Mouse (Mus musculus) intestine, embryonic 15.5 days (tissue): ENCODE measurements around the gene Agt. TPM values are rescaled to one million over a fixed set of nuclear protein-coding genes. Genes with fewer than 3 reads are reported as not detected.

ENCODE experiments used
- ATAC-seq: fragments of 200-750 bp; cut with Nextera tagmentation; 2 replicates; pipeline ENCODE4 v1.8.0; 2017; ENCODE audit warnings: moderate TSS enrichment, moderate library complexity
- H3K27ac ChIP-seq: fragments of 300-500 bp; sonication (generic); 2 replicates; pipeline ENCODE4 v1.5.1; 2015; ENCODE audit warnings: mild to moderate bottlenecking, inconsistent platforms
- H3K27me3 ChIP-seq: fragments of 300-500 bp; sonication (generic); replicated peaks from 2 replicates; pipeline ENCODE4 v1.6.1; 2015; ENCODE audit warnings: inconsistent platforms
- H3K36me3 ChIP-seq: fragments of 300-500 bp; sonication (generic); 2 replicates; pipeline ENCODE4 v1.6.1; 2015; ENCODE audit warnings: inconsistent platforms
- H3K4me1 ChIP-seq: fragments of 300-500 bp; sonication (generic); replicated peaks from 2 replicates; pipeline ENCODE4 v1.6.1; 2015; ENCODE audit warnings: inconsistent platforms
- H3K4me2 ChIP-seq: fragments of 300-500 bp; sonication (generic); replicated peaks from 2 replicates; pipeline ENCODE4 v1.6.1; 2015; ENCODE audit warnings: mild to moderate bottlenecking, inconsistent platforms
- H3K4me3 ChIP-seq: fragments of 300-500 bp; sonication (generic); replicated peaks from 2 replicates; pipeline ENCODE4 v1.5.1; 2015; ENCODE audit warnings: inconsistent platforms
- H3K9ac ChIP-seq: fragments of 300-500 bp; sonication (generic); 2 replicates; pipeline ENCODE4 v1.6.1; 2015; ENCODE audit warnings: inconsistent platforms
- H3K9me3 ChIP-seq: fragments of 300-500 bp; sonication (generic); 2 replicates; pipeline ENCODE4 v1.6.1; 2016; ENCODE audit warnings: inconsistent platforms
- WGBS: fragments of 180-500 bp; shearing (Covaris S2); methylation state at CpG from one replicate; pipeline ENCODE4 v1.1.7; 2015; 5-methylcytosine and 5-hydroxymethylcytosine counted together
- polyA plus RNA-seq: library from polyadenylated mRNA; unstranded; fragments of >200 nt; fragmentation: Nextera tagmentation; extraction: Ambion mirVana; gene quantifications from 2 replicates; pipeline ENCODE4 v1.2.1, GENCODE M21; 2015

Agt gene
- polyA plus RNA-seq = 4.1 and 5.8 TPM in 2 replicates

GRCm38 (mm10) chr8:124569593-124569992, at the start of gene Agt:
Gene Agt (minus strand): TSS chr8:124569706.
- no peak for ATAC-seq
- Histone ChIP-seq H3K27ac (peak within 1 kb of the TSS; percentile 77; the same call in 1 of the 2 replicates), H3K9me3 (no peaks in the 10 kb centered on the region), H3K9ac (no peak within 1 kb of the TSS), H3K4me2 (no peak within 1 kb of the TSS), H3K27me3 (no peaks in the 10 kb centered on the region), H3K4me1 (peaks cover 25% of the 10 kb centered on the region), H3K36me3 (no peaks in the 10 kb centered on the region), H3K4me3 (no peak within 1 kb of the TSS)
- 64% methylated on average over 2 of the region's 2 CpGs for WGBS

GRCm38 (mm10) chr8:124618252-124618651, 48.7 kb upstream of the Agt start:
- Histone ChIP-seq H3K4me2 (no peak overlapping the region), H3K4me1 (no peaks in the 10 kb centered on the region; the same call in 1 of the 2 replicates), H3K27me3 (0 out of 2 replicates have a peak, but pooled peaks cover 7% of the 10 kb centered on the region), H3K9ac (no peak overlapping the region), H3K36me3 (no peaks in the 10 kb centered on the region), H3K27ac (no peak overlapping the region), H3K4me3 (no peak overlapping the region), H3K9me3 (no peaks in the 10 kb centered on the region)
- no peak for ATAC-seq
- 51% methylated on average over 9 of the region's 9 CpGs for WGBS

DNA sequence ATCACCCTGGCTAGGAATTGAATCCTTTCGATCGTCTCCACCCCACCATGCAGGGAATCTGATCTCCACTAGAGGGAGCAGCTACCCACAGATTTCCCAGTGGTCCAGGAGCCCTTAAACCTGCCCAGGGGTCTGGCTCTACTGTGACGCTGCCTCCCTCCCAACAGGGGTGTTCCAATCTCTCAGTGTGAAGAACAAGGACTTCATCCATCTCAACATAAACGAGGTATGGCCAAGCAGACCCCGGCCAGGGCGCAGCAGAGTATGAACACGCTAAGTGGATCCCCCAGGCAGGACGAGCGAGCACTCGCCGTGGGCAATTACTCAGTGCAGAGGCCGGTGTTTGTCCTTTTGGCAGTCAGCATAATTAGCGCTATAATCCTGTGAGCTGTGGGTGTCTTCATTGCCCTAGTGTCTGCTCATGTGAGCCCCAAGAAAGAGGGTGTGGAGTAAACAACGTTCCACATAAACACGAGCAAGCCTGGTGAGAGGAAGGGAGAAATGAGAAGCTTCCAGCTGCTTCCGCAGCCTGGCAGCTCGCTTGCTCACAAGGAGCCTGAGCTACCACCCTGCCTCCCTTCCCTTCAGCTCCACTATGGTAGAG, 47.9 kb upstream of the Agt start:
- peak overlapping the region; percentile 34 for H3K4me3 ChIP-seq
- 9% methylated on average over 17 of the region's 17 CpGs for WGBS
- H3K9me3 ChIP-seq = no peaks in the 10 kb centered on the region
- no peaks in the 10 kb centered on the region; the same call in 1 of the 2 replicates for H3K4me1 ChIP-seq
- H3K9ac ChIP-seq = peak overlapping the region; percentile 16; the same call in 1 of the 2 replicates
- H3K27ac ChIP-seq = no peak overlapping the region
- ATAC-seq = peak; percentile 81
- peak overlapping the region; percentile 74 for H3K4me2 ChIP-seq
- H3K36me3 ChIP-seq = no peaks in the 10 kb centered on the region
- 0 out of 2 replicates have a peak, but pooled peaks cover 7% of the 10 kb centered on the region for H3K27me3 ChIP-seq

GRCm38 (mm10) chr8:124614325-124614724, 44.8 kb upstream of the Agt start:
- Histone ChIP-seq H3K27ac (no peak overlapping the region), H3K4me1 (no peaks in the 10 kb centered on the region; the same call in 1 of the 2 replicates), H3K4me3 (no peak overlapping the region), H3K36me3 (no peaks in the 10 kb centered on the region), H3K27me3 (0 out of 2 replicates have a peak, but pooled peaks cover 7% of the 10 kb centered on the region), H3K4me2 (no peak overlapping the region), H3K9ac (no peak overlapping the region), H3K9me3 (no peaks in the 10 kb centered on the region)
- no peak for ATAC-seq
- 74% methylated on average over 5 of the region's 6 CpGs for WGBS

- H3K4me2 ChIP-seq = no peak overlapping the region
- 67% methylated on average over 9 of the region's 9 CpGs for WGBS
- no peak for ATAC-seq
- no peaks in the 10 kb centered on the region for H3K27me3 ChIP-seq
- no peak overlapping the region for H3K4me3 ChIP-seq
- no peaks in the 10 kb centered on the region for H3K9me3 ChIP-seq
- H3K36me3 ChIP-seq = no peaks in the 10 kb centered on the region
- no peak overlapping the region for H3K9ac ChIP-seq
- H3K27ac ChIP-seq = no peak overlapping the region
- no peaks in the 10 kb centered on the region for H3K4me1 ChIP-seq
These were observed 39.5 kb upstream of the Agt start for GRCm38 (mm10) chr8:124608972-124609353.

GRCm38 (mm10) chr8:124608239-124608971, 38.9 kb upstream of the Agt start:
- Histone ChIP-seq H3K9ac (no peak overlapping the region), H3K36me3 (no peaks in the 10 kb centered on the region), H3K4me2 (no peak overlapping the region), H3K4me3 (no peak overlapping the region), H3K27me3 (no peaks in the 10 kb centered on the region), H3K4me1 (no peaks in the 10 kb centered on the region), H3K9me3 (no peaks in the 10 kb centered on the region), H3K27ac (no peak overlapping the region)
- WGBS = 68% methylated on average over 13 of the region's 13 CpGs
- no peak for ATAC-seq

DNA sequence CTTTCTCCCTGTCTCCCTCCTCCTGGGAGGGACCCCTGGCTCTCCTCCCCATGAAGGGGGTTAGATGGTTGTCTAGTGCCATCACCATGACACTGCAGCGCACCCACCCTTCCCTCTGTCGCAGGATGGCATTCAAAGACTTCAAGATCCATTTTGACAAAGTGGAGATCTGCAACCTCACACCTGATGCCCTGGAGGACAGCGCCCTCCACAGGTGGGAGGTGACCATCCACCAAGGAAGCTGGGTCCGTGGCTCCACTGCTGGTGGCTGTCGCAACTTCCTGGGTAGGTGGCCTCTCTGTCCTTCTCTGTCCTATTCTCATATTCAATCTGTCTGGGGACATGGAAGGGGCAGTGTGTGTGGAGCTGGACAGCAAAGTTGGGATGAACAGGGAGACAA, 34.6 kb upstream of the Agt start:
- Histone ChIP-seq H3K4me2 (no peak overlapping the region), H3K9ac (no peak overlapping the region), H3K27ac (no peak overlapping the region), H3K36me3 (no peaks in the 10 kb centered on the region), H3K9me3 (no peaks in the 10 kb centered on the region), H3K27me3 (no peaks in the 10 kb centered on the region), H3K4me1 (no peaks in the 10 kb centered on the region), H3K4me3 (no peak overlapping the region)
- 72% methylated on average over 5 of the region's 5 CpGs for WGBS
- ATAC-seq = no peak

GRCm38 (mm10) chr8:124589393-124589792, 19.9 kb upstream of the Agt start:
- ATAC-seq = no peak
- Histone ChIP-seq H3K27me3 (no peaks in the 10 kb centered on the region), H3K36me3 (no peaks in the 10 kb centered on the region), H3K27ac (no peak overlapping the region), H3K4me3 (no peak overlapping the region), H3K9me3 (no peaks in the 10 kb centered on the region), H3K4me1 (peaks cover 9% of the 10 kb centered on the region), H3K9ac (no peak overlapping the region), H3K4me2 (no peak overlapping the region)
- 75% methylated on average over 4 of the region's 4 CpGs for WGBS

GRCm38 (mm10) chr8:124586556-124586955, 17.1 kb upstream of the Agt start:
- ATAC-seq = no peak
- no peak overlapping the region; the same call in 1 of the 2 replicates for H3K27ac ChIP-seq
- no peaks in the 10 kb centered on the region for H3K36me3 ChIP-seq
- no peak overlapping the region for H3K4me3 ChIP-seq
- H3K4me1 ChIP-seq = peaks cover 9% of the 10 kb centered on the region
- H3K9me3 ChIP-seq = no peaks in the 10 kb centered on the region
- WGBS = 89% methylated on average over 2 of the region's 2 CpGs
- no peaks in the 10 kb centered on the region for H3K27me3 ChIP-seq
- no peak overlapping the region for H3K4me2 ChIP-seq
- no peak overlapping the region for H3K9ac ChIP-seq

- WGBS = 28% methylated on average over 3 of the region's 3 CpGs
- H3K27me3 ChIP-seq = no peaks in the 10 kb centered on the region
- ATAC-seq = peak; percentile 77
- H3K4me2 ChIP-seq = no peak overlapping the region
- no peak overlapping the region for H3K4me3 ChIP-seq
- H3K9me3 ChIP-seq = no peaks in the 10 kb centered on the region
- peaks cover 9% of the 10 kb centered on the region for H3K4me1 ChIP-seq
- no peak overlapping the region for H3K9ac ChIP-seq
- H3K27ac ChIP-seq = 0 out of 2 replicates have a peak overlapping the region, but pooled peaks have one; percentile 14
- no peaks in the 10 kb centered on the region for H3K36me3 ChIP-seq
These were observed 16.4 kb upstream of the Agt start for GRCm38 (mm10) chr8:124585718-124586425.

- peak; percentile 59 for ATAC-seq
- Histone ChIP-seq H3K36me3 (no peaks in the 10 kb centered on the region), H3K9me3 (no peaks in the 10 kb centered on the region), H3K4me2 (no peak overlapping the region), H3K4me3 (no peak overlapping the region), H3K4me1 (0 out of 2 replicates have a peak, but pooled peaks cover 8% of the 10 kb centered on the region), H3K27me3 (no peaks in the 10 kb centered on the region), H3K9ac (no peak overlapping the region), H3K27ac (0 out of 2 replicates have a peak overlapping the region, but pooled peaks have one; percentile 27)
- WGBS = 70% methylated on average over 1 of the region's 1 CpGs
These were observed 7.2 kb upstream of the Agt start for GRCm38 (mm10) chr8:124576751-124577150.

- Histone ChIP-seq H3K27ac (0 out of 2 replicates have a peak within 1 kb of the TSS, but pooled peaks have one; percentile 27), H3K9me3 (no peaks in the 10 kb centered on the region), H3K4me3 (no peak within 1 kb of the TSS), H3K36me3 (no peaks in the 10 kb centered on the region), H3K9ac (no peak within 1 kb of the TSS), H3K4me2 (no peak within 1 kb of the TSS), H3K27me3 (no peaks in the 10 kb centered on the region), H3K4me1 (peaks cover 13% of the 10 kb centered on the region; the same call in 1 of the 2 replicates)
- WGBS = 84% methylated on average over 8 of the region's 8 CpGs
- ATAC-seq = no peak
These were observed 6.3 kb upstream of the Agt start, which contains the start of gene Capn9 for GRCm38 (mm10) chr8:124575811-124576210. Gene Capn9 (plus strand): TSS chr8:124576111.
